Mouse (Mus musculus) kidney, embryonic 16.5 days (tissue): Measurements from ENCODE around the gene Stam. TPM values are rescaled to one million over a fixed set of nuclear protein-coding genes. Genes with fewer than 3 reads are reported as not detected.

Experiments
- ATAC-seq: fragments of 200-750 bp; cut with Nextera tagmentation; 2 replicates; pipeline ENCODE4 v1.8.0; 2017; ENCODE audit warnings: moderate TSS enrichment; ENCODE audit not compliant: low FRiP score, low TSS enrichment
- H3K27ac ChIP-seq: fragments of 300-500 bp; sonication (generic); 2 replicates; pipeline ENCODE4 v1.5.1; 2014; ENCODE audit warnings: low read length
- H3K27me3 ChIP-seq: fragments of 300-500 bp; sonication (generic); 2 replicates; pipeline ENCODE4 v1.6.1; 2014; ENCODE audit warnings: low read length, control low read depth, mixed read lengths; ENCODE audit not compliant: insufficient read depth
- H3K36me3 ChIP-seq: fragments of 300-500 bp; sonication (generic); 2 replicates; pipeline ENCODE4 v1.6.1; 2014; ENCODE audit warnings: low read length, control low read depth, mixed read lengths; ENCODE audit not compliant: insufficient read depth
- H3K4me1 ChIP-seq: fragments of 300-500 bp; sonication (generic); 2 replicates; pipeline ENCODE4 v1.6.1; 2014; ENCODE audit warnings: low read length, control low read depth, mixed read lengths; ENCODE audit not compliant: insufficient read depth
- H3K4me2 ChIP-seq: fragments of 300-500 bp; sonication (generic); replicated peaks from 2 replicates; pipeline ENCODE4 v1.6.1; 2014; ENCODE audit warnings: low read depth, low read length
- H3K4me3 ChIP-seq: fragments of 300-500 bp; sonication (generic); 2 replicates; pipeline ENCODE4 v1.5.1; 2014; ENCODE audit warnings: mild to moderate bottlenecking, low read length
- H3K9ac ChIP-seq: fragments of 300-500 bp; sonication (generic); replicated peaks from 2 replicates; pipeline ENCODE4 v1.6.1; 2014; ENCODE audit warnings: low read length
- H3K9me3 ChIP-seq: fragments of 300-500 bp; sonication (generic); 2 replicates; pipeline ENCODE4 v1.6.1; 2016; ENCODE audit warnings: low read length, control low read depth
- WGBS: fragments of 180-500 bp; shearing (Covaris S2); extraction: QIAGEN DNeasy Blood & Tissue Kit; methylation state at CpG from one replicate; pipeline ENCODE4 v1.1.7; 2014; 5-methylcytosine and 5-hydroxymethylcytosine counted together
- polyA plus RNA-seq: library from polyadenylated mRNA; unstranded; fragments of >200 nt; fragmentation: Nextera tagmentation; extraction: Ambion mirVana; gene quantifications from 2 replicates; pipeline ENCODE4 v1.2.1, GENCODE M21; 2015

The Stam gene
- polyA plus RNA-seq, 1 experiment from 2014 or later: 73.6 TPM

- Histone ChIP-seq H3K27ac (no peak overlapping the region), H3K9me3 (no peaks in the 10 kb centered on the region), H3K27me3 (no peaks in the 10 kb centered on the region), H3K36me3 (peaks cover 20% of the 10 kb centered on the region), H3K4me2 (no peak overlapping the region), H3K4me1 (no peaks in the 10 kb centered on the region), H3K9ac (no peak overlapping the region), H3K4me3 (no peak overlapping the region)
- no peak for ATAC-seq
- WGBS: 89% methylated on average over 2 of the region's 2 CpGs
Observed at GRCm38 (mm10) chr2:14146913-14147312, 73.0 kb downstream of the Stam start.

- no peaks in the 10 kb centered on the region for H3K9me3 ChIP-seq
- H3K27me3 ChIP-seq: no peaks in the 10 kb centered on the region
- H3K4me2 ChIP-seq: no peak overlapping the region
- H3K4me1 ChIP-seq: no peaks in the 10 kb centered on the region
- H3K27ac ChIP-seq: no peak overlapping the region
- H3K4me3 ChIP-seq: no peak overlapping the region
- H3K36me3 ChIP-seq: peaks cover 6% of the 10 kb centered on the region; the same call in 1 of the 2 replicates
- WGBS: 98% methylated on average over 2 of the region's 2 CpGs
- no peak for ATAC-seq
- H3K9ac ChIP-seq: no peak overlapping the region
Observed at GRCm38 (mm10) chr2:14150829-14151228, 76.9 kb downstream of the Stam start.

- Histone ChIP-seq H3K9ac (no peak overlapping the region), H3K4me1 (no peaks in the 10 kb centered on the region), H3K4me3 (no peak overlapping the region), H3K27me3 (no peaks in the 10 kb centered on the region), H3K9me3 (no peaks in the 10 kb centered on the region), H3K27ac (no peak overlapping the region), H3K36me3 (peaks cover 6% of the 10 kb centered on the region; the same call in 1 of the 2 replicates), H3K4me2 (no peak overlapping the region)
- no peak for ATAC-seq
- 89% methylated on average over 6 of the region's 6 CpGs for WGBS
Observed at GRCm38 (mm10) chr2:14151854-14152253, 78.0 kb downstream of the Stam start.

- no peak overlapping the region for H3K9ac ChIP-seq
Observed at GRCm38 (mm10) chr2:14159047-14159446, 85.1 kb downstream of the Stam start.

GRCm38 (mm10) chr2:14159756-14160155, 85.9 kb downstream of the Stam start:
- 81% methylated on average over 2 of the region's 2 CpGs for WGBS
- Histone ChIP-seq H3K27ac (no peak overlapping the region), H3K4me3 (no peak overlapping the region), H3K36me3 (no peaks in the 10 kb centered on the region), H3K9me3 (no peaks in the 10 kb centered on the region), H3K4me1 (no peaks in the 10 kb centered on the region), H3K4me2 (no peak overlapping the region), H3K27me3 (no peaks in the 10 kb centered on the region), H3K9ac (no peak overlapping the region)
- no peak for ATAC-seq

More at GRCm38 (mm10) chr2:14159047-14159446, 85.1 kb downstream of the Stam start:
- ATAC-seq: no peak
- Histone ChIP-seq H3K4me3 (no peak overlapping the region), H3K36me3 (no peaks in the 10 kb centered on the region), H3K4me2 (no peak overlapping the region), H3K27ac (no peak overlapping the region), H3K9me3 (no peaks in the 10 kb centered on the region), H3K27me3 (no peaks in the 10 kb centered on the region), H3K4me1 (no peaks in the 10 kb centered on the region)
- 73% methylated on average over 3 of the region's 3 CpGs for WGBS

- H3K9ac ChIP-seq: no peak overlapping the region
- no peak overlapping the region for H3K4me3 ChIP-seq
- H3K4me1 ChIP-seq: no peaks in the 10 kb centered on the region
- no peak overlapping the region for H3K27ac ChIP-seq
- no peaks in the 10 kb centered on the region for H3K9me3 ChIP-seq
- ATAC-seq: no peak
- H3K4me2 ChIP-seq: no peak overlapping the region
- no peaks in the 10 kb centered on the region for H3K27me3 ChIP-seq
- WGBS: 68% methylated on average over 5 of the region's 5 CpGs
- H3K36me3 ChIP-seq: no peaks in the 10 kb centered on the region
Observed at GRCm38 (mm10) chr2:14164459-14165030, 90.6 kb downstream of the Stam start.

- Histone ChIP-seq H3K4me3 (no peak overlapping the region), H3K4me2 (no peak overlapping the region), H3K36me3 (no peaks in the 10 kb centered on the region), H3K9ac (no peak overlapping the region), H3K4me1 (no peaks in the 10 kb centered on the region), H3K27me3 (no peaks in the 10 kb centered on the region), H3K27ac (no peak overlapping the region), H3K9me3 (no peaks in the 10 kb centered on the region)
- 73% methylated on average over 2 of the region's 2 CpGs for WGBS
- ATAC-seq: no peak
Observed at GRCm38 (mm10) chr2:14165066-14165465, 91.2 kb downstream of the Stam start.

- ATAC-seq: peak; percentile 73; the same call in 1 of the 2 replicates
- WGBS: 69% methylated on average over 3 of the region's 3 CpGs
- H3K4me2 ChIP-seq: no peak overlapping the region
Observed at GRCm38 (mm10) chr2:14165618-14166344, 91.9 kb downstream of the Stam start.

GRCm38 (mm10) chr2:14167721-14168120, 93.8 kb downstream of the Stam start:
- Histone ChIP-seq H3K36me3 (no peaks in the 10 kb centered on the region), H3K27me3 (no peaks in the 10 kb centered on the region), H3K4me2 (no peak overlapping the region), H3K4me3 (no peak overlapping the region), H3K9ac (no peak overlapping the region), H3K27ac (no peak overlapping the region), H3K9me3 (no peaks in the 10 kb centered on the region), H3K4me1 (no peaks in the 10 kb centered on the region)
- ATAC-seq: no peak

More at GRCm38 (mm10) chr2:14165618-14166344, 91.9 kb downstream of the Stam start:
- no peak overlapping the region for H3K9ac ChIP-seq
- H3K4me1 ChIP-seq: no peaks in the 10 kb centered on the region
- no peaks in the 10 kb centered on the region for H3K27me3 ChIP-seq
- H3K4me3 ChIP-seq: no peak overlapping the region
- H3K36me3 ChIP-seq: no peaks in the 10 kb centered on the region
- 0 out of 2 replicates have a peak overlapping the region, but pooled peaks have one; percentile 46 for H3K27ac ChIP-seq
- no peaks in the 10 kb centered on the region for H3K9me3 ChIP-seq

GRCm38 (mm10) chr2:14174334-14174733, 100.4 kb downstream of the Stam start, which contains the start of gene Tmem236:
Tmem236 (plus strand) TSS chr2:14174523.
- Histone ChIP-seq H3K27ac (no peak within 1 kb of the TSS), H3K9ac (no peak within 1 kb of the TSS), H3K9me3 (no peaks in the 10 kb centered on the region), H3K4me3 (no peak within 1 kb of the TSS), H3K4me2 (no peak within 1 kb of the TSS), H3K27me3 (no peaks in the 10 kb centered on the region), H3K36me3 (no peaks in the 10 kb centered on the region), H3K4me1 (no peaks in the 10 kb centered on the region)
- ATAC-seq: no peak
- WGBS: 56% methylated on average over 3 of the region's 3 CpGs
